Mouse (Mus musculus): Measurements from ENCODE around the gene Pold1.

Gene Pold1

DNA sequence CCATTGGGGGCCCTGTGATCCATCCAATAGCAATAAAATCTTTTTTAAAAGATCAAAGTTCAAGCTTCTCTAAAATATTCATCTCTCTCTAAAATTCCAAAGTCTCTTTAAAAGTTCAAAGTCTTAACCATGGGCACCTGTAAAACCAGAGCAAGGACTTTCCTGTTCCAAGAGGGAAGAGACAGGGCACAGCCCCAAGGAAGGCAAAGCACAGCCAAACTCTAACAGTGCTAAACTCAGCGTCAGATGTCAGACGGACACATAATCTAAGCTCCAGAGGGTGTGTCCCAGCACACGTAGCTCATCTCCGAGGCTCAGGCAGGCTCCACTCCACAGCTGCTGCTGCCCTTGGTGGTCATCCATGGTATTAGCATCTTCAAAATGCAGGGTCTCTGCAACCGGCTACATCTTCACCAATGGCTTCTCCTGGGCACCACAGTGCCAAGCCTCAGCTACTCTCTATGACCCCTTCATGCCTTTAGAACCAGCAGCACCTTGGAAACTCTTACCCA lies 27.7 kb upstream of the Pold1 start:
- no peak for DNase-seq

DNA sequence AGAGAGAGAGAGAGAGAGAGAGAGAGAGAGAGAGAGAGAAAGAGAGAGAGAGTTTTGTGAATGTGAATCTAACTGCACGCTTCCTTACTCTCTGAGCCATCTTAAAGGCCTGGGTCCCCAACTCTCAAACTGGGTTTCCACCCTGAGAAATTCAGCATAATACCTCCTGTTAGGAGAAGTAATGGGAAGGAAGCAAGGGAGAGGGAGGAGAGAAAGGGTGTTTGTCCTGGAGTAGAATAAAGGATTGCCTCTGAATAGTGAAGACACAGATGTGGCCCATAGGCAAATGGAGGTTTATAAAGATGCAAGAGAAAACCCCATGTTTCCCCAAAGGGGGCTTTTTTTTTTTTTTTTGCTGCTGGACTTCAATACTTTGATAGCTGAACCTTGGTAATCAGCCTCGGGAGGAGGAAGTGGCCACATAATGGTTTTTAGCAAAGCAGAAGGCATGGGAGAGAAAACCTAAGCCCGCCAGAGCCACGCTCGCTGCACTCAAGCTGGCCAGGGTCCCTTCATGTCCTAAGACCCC lies 24.4 kb upstream of the Pold1 start:
- no peak for DNase-seq

GRCm38 (mm10) chr7:44572213-44572701 lies 23.6 kb upstream of the Pold1 start, which contains the start of gene Napsa:
Gene Napsa, plus strand, starts transcription at chr7:44572380.
- DNase-seq, result peak in 1 of 2 experiments; percentile 7

DNA sequence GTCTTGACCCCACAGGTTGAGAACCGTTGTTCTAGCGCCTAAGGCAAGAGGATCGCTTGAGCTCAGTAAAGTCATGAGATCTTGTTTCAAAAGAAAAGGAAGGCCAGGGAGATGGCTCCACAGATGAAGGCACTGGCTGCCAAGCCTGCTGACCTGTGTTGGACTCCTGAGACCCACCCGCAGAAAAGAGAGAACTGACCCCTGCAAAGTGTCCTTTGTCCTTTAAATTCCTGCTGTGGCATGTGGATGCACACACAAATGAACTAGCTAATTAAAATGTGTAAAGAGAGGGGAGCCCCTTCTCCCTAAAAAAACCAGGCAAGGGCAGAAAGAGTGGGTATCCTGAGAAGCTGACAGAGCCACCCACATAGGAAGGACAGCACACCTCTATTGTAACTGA lies 23.2 kb upstream of the Pold1 start:
- no peak for DNase-seq

GRCm38 (mm10) chr7:44570989-44571388 lies 22.3 kb upstream of the Pold1 start:
- DNase-seq, result no peak

GRCm38 (mm10) chr7:44568803-44569202 lies 20.2 kb upstream of the Pold1 start:
- no peak for DNase-seq

DNA sequence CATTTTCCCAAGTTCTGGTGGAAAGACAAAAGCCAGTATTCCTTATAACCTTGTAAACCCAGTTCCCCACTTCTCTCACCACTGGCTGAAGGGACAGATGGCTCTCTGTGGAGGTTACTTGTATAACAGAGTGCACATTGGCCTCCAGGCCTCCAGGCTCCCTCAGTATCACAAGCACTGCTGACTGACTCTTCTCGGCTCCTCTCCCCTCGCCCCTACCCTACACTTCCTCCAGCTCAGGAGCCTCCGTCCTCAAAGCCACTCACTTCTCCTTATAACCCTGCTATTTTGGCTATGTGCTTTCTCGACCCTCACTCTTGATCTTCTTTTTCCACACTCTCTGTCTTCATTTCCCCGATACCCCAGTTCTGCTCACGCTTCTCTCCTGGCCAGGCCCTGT lies 16.8 kb upstream of the Pold1 start:
- no peak for DNase-seq

GRCm38 (mm10) chr7:44564486-44564885 lies 15.8 kb upstream of the Pold1 start:
- no peak for DNase-seq

DNA sequence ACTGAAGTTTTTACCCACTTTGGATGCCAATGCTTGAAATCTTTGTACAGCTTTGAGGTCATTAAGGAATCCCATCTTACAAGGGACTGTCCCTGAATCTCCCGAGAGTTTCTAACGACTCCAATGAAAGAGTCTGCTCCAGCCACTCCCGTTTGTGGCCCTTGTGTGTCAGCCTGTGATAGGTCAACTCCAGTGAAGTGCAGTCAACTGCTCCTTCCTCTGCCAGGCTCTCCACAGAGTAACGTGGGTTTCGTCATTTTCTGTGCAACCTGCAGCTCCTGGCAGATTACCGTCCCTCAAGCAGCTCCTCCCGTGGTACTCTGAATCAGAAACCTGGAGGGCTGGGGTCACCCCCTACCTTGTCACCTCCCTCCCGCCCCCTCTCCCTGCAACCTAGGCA lies 14.6 kb upstream of the Pold1 start:
- no peak for DNase-seq

DNA sequence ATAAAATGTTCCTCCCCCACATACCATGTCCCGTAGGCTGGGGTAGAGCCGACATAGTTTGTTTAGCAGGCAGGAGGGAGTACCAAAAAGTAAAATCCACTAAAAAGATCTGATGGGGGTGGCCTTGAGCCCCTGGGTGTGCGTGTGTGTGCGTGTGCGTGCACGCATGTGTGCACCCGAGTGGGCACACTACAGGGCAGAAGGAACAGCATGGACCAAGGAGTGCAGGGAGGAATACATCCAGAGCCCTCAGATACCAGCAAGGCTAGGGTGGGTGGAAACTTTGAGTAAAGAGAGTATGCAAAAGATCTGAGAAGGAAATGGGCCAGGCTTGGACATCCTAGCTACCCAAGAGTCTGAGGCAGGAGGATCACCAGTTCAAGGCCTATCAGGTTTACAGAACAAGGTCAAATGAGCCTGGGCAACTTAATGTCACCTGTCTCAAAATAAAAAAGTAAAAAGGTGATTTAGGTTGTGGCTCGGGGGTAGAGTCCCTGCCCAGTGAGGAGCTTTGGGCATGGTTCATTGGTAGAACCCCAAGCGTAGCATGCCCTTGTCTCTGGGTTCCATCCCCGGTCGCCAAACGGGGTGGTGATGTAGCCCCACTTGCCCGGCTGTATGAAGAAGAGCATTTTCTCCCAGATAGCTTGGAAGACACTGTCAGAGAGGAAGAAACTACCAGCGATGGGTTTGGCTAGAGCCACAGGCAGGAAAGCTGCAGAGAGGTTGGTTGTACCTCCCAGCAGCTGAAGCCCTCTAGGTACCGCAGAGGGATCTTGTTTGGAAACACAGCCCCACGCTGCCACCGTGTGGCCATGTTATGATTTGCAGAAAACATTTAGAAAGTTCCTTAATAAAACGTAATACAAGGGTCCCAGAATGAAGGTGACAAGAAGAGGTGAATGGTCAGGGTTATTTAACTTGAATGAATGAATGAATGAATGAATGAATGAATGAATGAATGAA lies 12.1 kb upstream of the Pold1 start:
- peak; percentile 72 to 78 for DNase-seq

DNA sequence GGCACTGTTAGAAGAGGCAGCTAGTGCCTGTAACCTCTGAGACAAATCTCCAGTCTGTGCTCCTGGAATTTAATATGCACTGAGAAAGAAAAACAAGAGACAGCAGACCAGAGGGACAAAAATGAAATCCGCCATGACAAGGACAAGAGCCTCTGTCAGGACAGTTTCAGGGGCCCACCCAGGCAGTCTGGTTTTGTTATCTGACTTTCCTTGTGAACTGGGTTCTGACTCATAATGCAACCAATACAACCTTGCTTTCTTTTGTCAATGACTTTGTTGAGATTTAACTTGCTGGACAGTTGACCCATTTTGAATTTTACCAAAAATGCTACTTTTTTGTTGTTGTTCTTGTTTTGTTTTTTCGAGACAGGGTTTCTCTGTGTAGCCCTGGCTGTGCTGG lies 9.0 kb upstream of the Pold1 start:
- no peak for DNase-seq

DNA sequence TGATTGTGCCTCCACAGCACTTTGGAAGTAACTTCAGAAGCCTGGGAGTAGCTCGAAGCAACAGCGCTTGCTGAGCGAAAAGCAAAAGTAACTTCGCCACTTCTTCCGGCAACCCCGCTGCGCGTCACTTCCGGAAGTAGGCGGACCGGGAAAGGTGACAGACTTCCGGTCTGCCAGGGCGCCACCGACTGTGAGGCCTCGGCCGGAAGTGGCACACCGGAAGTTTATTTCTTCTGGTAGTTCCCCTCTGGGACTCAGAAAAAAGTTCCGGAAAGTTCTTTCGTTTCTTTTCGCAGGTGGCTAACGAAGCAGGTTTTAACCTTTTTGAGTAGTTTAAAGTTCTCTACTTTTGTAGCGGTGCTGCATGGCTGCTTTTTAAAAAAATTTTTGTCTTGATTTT lies 5.2 kb upstream of the Pold1 start, which contains the start of gene Nr1h2:
Gene Nr1h2, minus strand, starts transcription at position 126 of the 400 bp plus-strand sequence.
- DNase-seq, result peak; percentile 95 to 96

GRCm38 (mm10) chr7:44553196-44553764 lies 4.6 kb upstream of the Pold1 start:
- peak; percentile 79 to 82 for DNase-seq

DNA sequence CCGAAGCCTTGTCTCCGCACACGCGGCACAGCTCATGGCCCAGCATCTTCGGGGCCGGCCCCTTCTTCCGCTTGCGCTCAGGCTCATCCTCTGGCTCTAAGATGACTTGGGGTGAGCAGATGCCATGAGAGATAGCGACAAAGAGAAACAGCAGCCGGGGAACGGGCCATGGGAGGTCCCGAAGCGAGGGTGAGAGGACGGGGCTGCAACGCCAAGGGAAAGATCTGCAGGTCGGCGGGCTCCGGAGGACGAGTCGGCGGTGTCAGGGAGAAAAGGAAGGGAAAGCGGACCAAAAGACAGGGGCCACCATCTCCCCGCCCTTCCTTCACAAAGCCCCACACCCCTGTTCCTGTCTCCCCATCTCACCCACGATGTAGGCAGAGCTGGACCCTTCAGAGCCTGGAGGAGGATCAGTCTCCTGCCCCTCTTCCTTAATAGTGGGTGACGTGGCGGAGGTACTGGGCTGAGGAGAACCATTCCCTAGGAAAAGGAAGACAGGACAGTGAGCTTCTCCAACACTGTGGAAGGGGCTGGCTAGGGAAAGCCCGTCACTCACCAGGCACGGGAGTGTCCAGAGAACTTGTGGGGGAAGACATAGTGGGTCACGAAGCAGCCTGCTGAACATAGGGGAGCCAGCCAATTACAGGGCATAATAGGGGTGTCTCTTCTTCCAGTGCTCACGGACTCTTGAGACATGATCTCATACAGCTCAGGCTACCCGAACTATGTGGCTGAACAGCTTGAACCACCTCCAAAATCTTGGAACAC lies 3.7 kb upstream of the Pold1 start:
- DNase-seq, result no peak

DNA sequence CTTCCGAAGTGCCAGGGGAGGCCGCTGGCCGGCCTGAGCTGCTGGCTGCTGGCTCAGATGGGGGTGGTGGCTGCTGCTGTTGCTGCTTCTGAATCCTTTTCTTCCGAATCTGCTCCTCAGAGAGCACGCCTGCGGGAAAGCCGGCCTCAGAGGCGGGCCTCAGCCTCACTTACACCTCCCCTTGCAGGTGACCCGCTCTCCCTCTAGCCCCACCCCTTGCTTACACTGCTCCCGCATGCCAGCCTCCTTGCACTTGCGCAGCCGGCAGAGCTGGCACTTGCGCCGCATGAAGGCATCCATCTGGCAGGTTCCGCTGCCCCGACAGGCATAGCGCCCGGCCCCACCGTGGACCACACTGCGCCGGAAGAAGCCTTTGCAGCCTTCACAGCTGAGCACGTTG lies 3.1 kb upstream of the Pold1 start:
- DNase-seq, result no peak

DNA sequence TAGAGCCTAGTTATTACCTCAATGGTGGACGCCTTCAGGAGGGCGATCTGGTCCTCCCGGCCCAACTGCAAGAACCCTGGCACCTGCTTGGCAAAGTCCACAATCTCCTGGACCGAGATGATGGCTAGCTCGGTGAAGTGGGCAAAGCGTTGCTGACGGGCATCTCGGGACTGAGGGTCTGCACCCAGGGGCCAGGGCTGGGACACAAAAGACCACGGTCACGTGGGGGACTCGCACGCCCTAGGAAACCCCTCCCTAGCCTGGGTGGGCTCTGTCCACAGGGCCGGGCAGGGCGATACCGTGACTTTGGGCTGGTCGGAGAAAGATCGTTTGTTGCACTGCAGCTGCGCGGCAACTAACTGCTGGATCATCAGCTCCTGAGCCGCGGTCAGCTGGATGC lies 2.7 kb upstream of the Pold1 start:
- DNase-seq, result no peak

GRCm38 (mm10) chr7:44550409-44550678 lies 1.7 kb upstream of the Pold1 start:
- DNase-seq, result no peak

DNA sequence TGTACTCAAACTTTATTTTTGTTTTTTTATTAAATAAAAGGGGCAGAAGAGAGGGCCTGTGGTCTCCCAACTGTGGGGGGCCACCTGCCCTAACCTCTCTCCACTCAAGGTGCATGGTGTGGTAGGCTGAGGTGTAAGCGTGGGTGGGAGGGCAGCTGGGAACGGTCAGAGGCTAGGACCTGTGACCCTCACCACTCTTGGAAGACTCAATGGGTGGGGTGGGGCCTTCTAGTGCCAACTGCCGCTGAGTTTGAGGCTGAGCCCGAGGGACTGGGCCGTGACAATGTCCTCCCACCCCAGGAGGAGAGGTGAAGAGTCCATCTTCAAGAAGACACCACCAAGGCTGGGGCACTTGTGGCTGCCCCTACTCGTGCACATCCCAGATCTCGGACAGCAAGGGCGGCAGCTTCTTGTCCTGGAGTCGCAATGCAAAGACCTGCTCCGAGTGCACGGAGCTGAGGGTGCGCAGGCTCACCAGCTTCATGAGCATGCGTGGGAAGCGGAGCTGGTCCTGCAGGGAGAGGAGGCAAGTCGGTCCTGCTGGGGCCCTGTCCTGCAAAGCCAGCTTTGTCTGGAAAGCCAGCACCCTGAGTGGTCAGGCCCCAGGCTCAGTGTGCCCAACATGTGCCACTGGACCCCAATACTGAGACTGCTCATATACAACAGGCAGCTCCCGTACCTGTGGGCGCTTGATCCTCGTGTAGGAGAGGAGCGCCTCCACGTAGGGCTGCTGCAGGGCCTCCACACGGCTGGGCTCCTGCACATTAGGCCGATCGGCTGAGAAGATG lies 1.2 kb upstream of the Pold1 start:
- no peak for DNase-seq

DNA sequence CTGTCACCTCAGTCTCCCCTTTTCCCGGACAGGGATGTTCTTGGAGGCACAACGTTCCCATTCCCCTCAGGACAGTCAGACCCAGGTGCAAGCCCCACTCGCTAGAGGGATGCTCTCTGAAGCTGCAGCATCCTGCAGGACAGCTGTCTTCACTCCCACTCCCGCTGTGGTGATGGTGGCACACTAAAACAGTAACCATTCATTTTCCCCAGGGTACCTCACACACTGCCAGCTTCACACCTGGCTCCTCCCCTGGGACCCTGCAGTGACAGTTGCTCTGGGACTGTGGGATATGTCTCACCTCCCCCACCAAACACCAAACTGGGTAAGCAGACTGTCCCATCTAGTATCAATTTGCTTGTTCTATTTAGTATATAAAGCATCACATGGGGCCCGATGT lies 924 bp downstream of the Pold1 start:
- DNase-seq, result no peak

DNA sequence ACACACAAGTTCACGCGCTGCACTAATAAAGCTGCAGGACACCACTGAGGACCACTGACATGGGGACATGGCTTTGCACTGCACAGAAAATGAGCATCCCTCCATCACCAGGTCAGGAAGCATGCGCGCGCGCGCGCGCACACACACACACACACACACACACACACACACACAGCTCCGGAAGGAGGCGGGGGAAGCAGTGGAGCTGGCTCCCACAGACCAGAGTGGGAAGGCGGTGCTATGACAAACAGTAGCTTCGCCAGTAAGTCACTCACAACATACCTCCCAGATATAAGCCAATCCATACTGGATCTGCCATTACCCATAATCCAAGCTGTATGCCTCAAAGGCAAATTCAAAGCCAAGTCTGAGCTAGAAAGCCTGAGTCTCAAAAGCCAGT lies 1.6 kb downstream of the Pold1 start:
- peak in 1 of 2 experiments; percentile 54 for DNase-seq

- no peak for DNase-seq
Measured at GRCm38 (mm10) chr7:44546274-44546673, 2.4 kb downstream of the Pold1 start.

DNA sequence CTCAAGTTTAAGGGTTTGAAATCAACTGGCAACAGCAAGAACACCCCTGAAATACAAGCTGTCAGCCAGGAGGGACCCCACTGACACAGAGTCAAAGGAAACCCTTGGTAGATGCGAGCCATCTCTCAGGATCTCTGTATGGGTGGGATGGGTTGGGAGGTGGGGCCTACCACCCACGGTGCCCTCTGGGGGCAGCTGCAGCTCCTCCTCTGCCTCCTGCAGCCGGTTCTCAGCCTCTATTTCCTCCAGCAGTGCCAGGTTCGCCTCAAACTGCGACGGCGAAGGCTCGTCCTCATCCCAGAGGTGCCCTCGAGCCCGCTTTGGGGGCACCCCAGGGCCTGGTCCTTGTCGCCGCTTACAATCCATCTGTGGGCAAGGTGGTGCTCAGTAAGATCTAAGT lies 5.6 kb downstream of the Pold1 start:
- DNase-seq, result peak in 1 of 2 experiments; percentile 56

Measured in thymus, postnatal 36 days (tissue).